Mouse (Mus musculus) macrophage (primary cell): ENCODE measurements around the gene Gm20662. TPM values are rescaled to one million over a fixed set of nuclear protein-coding genes. Genes with fewer than 3 reads are reported as not detected.
"Not testable (repeated sequence)": the region's sequence is repeated elsewhere in the genome, so short reads cannot be mapped to it uniquely, and the experiment has no call there.

Source experiments
- H3K27ac ChIP-seq: fragments of 350-480 bp; formaldehyde crosslinking; 2 replicates; pipeline ENCODE4 v1.9.0; 2021
- H3K36me3 ChIP-seq: fragments of 350-480 bp; formaldehyde crosslinking; 2 replicates; pipeline ENCODE4 v1.9.0; 2021; ENCODE audit errors: inconsistent target
- H3K4me3 ChIP-seq: fragments of 350-480 bp; formaldehyde crosslinking; 2 replicates; pipeline ENCODE4 v1.9.0; 2021; ENCODE audit errors: inconsistent target
- H3K79me2 ChIP-seq: fragments of 350-480 bp; formaldehyde crosslinking; 2 replicates; pipeline ENCODE4 v1.9.0; 2021; ENCODE audit errors: inconsistent target
- WGBS: methylation state at CpG from one replicate; pipeline ENCODE4 v1.1.7; 2026; ENCODE audit warnings: inconsistent platforms; ENCODE audit not compliant: missing documents; 5-methylcytosine and 5-hydroxymethylcytosine counted together
- polyA plus RNA-seq: library from polyadenylated mRNA; stranded (reverse); fragments of 250-400 nt; gene quantifications from 3 replicates; pipeline ENCODE4 v1.2.4, GENCODE M21; 2018; ENCODE audit warnings: inconsistent platforms

Gm20662 gene
- polyA plus RNA-seq, 1 experiment from 2014 or later: 1.0 TPM

GRCm38 (mm10) chr9:108010385-108010784 is 14.2 kb downstream of the Gm20662 start:
- Histone ChIP-seq H3K4me3 (no peak overlapping the region), H3K79me2 (peaks cover 100% of the 10 kb centered on the region), H3K36me3 (peaks cover 8% of the 10 kb centered on the region; the same call in 1 of the 2 replicates), H3K27ac (no peak overlapping the region)

- no CpG with 5 or more reads among the region's 2 CpGs for WGBS
- Histone ChIP-seq H3K36me3 (peaks cover 12% of the 10 kb centered on the region; the same call in 1 of the 2 replicates), H3K79me2 (peaks cover 100% of the 10 kb centered on the region)
- H3K27ac ChIP-seq, H3K4me3 ChIP-seq: not testable (repeated sequence)
Measured at GRCm38 (mm10) chr9:108013577-108013976, 17.4 kb downstream of the Gm20662 start.

- 92% methylated on average over 3 of the region's 3 CpGs for WGBS
- Histone ChIP-seq H3K79me2 (peaks cover 100% of the 10 kb centered on the region), H3K27ac (no peak overlapping the region), H3K4me3 (no peak overlapping the region), H3K36me3 (peaks cover 12% of the 10 kb centered on the region; the same call in 1 of the 2 replicates)
Measured at GRCm38 (mm10) chr9:108017127-108017526, 21.0 kb downstream of the Gm20662 start.

- 87% methylated on average over 1 of the region's 1 CpGs for WGBS
- H3K36me3 ChIP-seq: peaks cover 24% of the 10 kb centered on the region
- H3K27ac ChIP-seq: no peak overlapping the region
Measured at GRCm38 (mm10) chr9:108020741-108021140, 24.6 kb downstream of the Gm20662 start.

GRCm38 (mm10) chr9:108023216-108023615 is 27.1 kb downstream of the Gm20662 start:
- H3K36me3 ChIP-seq: peaks cover 45% of the 10 kb centered on the region
- no peak overlapping the region for H3K27ac ChIP-seq
- WGBS: 94% methylated on average over 3 of the region's 3 CpGs
- peaks cover 98% of the 10 kb centered on the region for H3K79me2 ChIP-seq
- no peak overlapping the region for H3K4me3 ChIP-seq

More at GRCm38 (mm10) chr9:108020741-108021140, 24.6 kb downstream of the Gm20662 start:
- Histone ChIP-seq H3K4me3 (no peak overlapping the region), H3K79me2 (peaks cover 100% of the 10 kb centered on the region)

- Histone ChIP-seq H3K27ac (no peak overlapping the region), H3K4me3 (no peak overlapping the region), H3K79me2 (peaks cover 93% of the 10 kb centered on the region), H3K36me3 (peaks cover 45% of the 10 kb centered on the region)
- 69% methylated on average over 3 of the region's 3 CpGs for WGBS
Measured at GRCm38 (mm10) chr9:108026584-108026983, 30.4 kb downstream of the Gm20662 start.

GRCm38 (mm10) chr9:108027867-108028266 is 31.7 kb downstream of the Gm20662 start:
- peaks cover 55% of the 10 kb centered on the region for H3K36me3 ChIP-seq
- no peak overlapping the region for H3K27ac ChIP-seq
- WGBS: 100% methylated on average over 3 of the region's 3 CpGs
- peaks cover 83% of the 10 kb centered on the region for H3K79me2 ChIP-seq
- H3K4me3 ChIP-seq: no peak overlapping the region

- peaks cover 42% of the 10 kb centered on the region; the same call in 1 of the 2 replicates for H3K79me2 ChIP-seq
- H3K36me3 ChIP-seq: peaks cover 27% of the 10 kb centered on the region
- 92% methylated on average over 5 of the region's 5 CpGs for WGBS
- H3K4me3 ChIP-seq: no peak overlapping the region
- H3K27ac ChIP-seq: no peak overlapping the region
Measured at GRCm38 (mm10) chr9:108032126-108032525, 36.0 kb downstream of the Gm20662 start.

GRCm38 (mm10) chr9:108035331-108036156 is 39.4 kb downstream of the Gm20662 start:
- no peak overlapping the region for H3K27ac ChIP-seq
- H3K4me3 ChIP-seq: no peak overlapping the region
- 100% methylated on average over 2 of the region's 2 CpGs for WGBS
- peaks cover 22% of the 10 kb centered on the region; the same call in 1 of the 2 replicates for H3K79me2 ChIP-seq
- H3K36me3 ChIP-seq: peaks cover 42% of the 10 kb centered on the region

- Histone ChIP-seq H3K27ac (no peak overlapping the region), H3K79me2 (peaks cover 8% of the 10 kb centered on the region), H3K36me3 (peaks cover 62% of the 10 kb centered on the region), H3K4me3 (no peak overlapping the region)
- 89% methylated on average over 8 of the region's 8 CpGs for WGBS
Measured at GRCm38 (mm10) chr9:108044751-108045492, 48.8 kb downstream of the Gm20662 start.

GRCm38 (mm10) chr9:108046582-108046981 is 50.4 kb downstream of the Gm20662 start:
- WGBS: 94% methylated on average over 4 of the region's 4 CpGs
- no peak overlapping the region for H3K27ac ChIP-seq
- peaks cover 56% of the 10 kb centered on the region for H3K36me3 ChIP-seq
- H3K79me2 ChIP-seq: peaks cover 20% of the 10 kb centered on the region
- no peak overlapping the region for H3K4me3 ChIP-seq

- H3K79me2 ChIP-seq: peaks cover 20% of the 10 kb centered on the region
- H3K27ac ChIP-seq: no peak overlapping the region; the same call in 1 of the 2 replicates
- 64% methylated on average over 17 of the region's 17 CpGs for WGBS
- peak overlapping the region; percentile 32 for H3K4me3 ChIP-seq
- peaks cover 50% of the 10 kb centered on the region for H3K36me3 ChIP-seq
Measured at GRCm38 (mm10) chr9:108047601-108048565, 51.7 kb downstream of the Gm20662 start.

- Histone ChIP-seq H3K79me2 (peaks cover 20% of the 10 kb centered on the region), H3K4me3 (peak overlapping the region; percentile 32), H3K36me3 (peaks cover 45% of the 10 kb centered on the region), H3K27ac (peak overlapping the region; percentile 15; the same call in 1 of the 2 replicates)
- WGBS: 1% methylated on average over 16 of the region's 19 CpGs
Measured at GRCm38 (mm10) chr9:108048566-108048955, 52.4 kb downstream of the Gm20662 start.

- peaks cover 44% of the 10 kb centered on the region for H3K36me3 ChIP-seq
- peaks cover 20% of the 10 kb centered on the region for H3K79me2 ChIP-seq
- H3K27ac ChIP-seq: peak within 1 kb of the TSS; percentile 53
- peak within 1 kb of the TSS; percentile 97 for H3K4me3 ChIP-seq
- 0% methylated on average over 39 of the region's 39 CpGs for WGBS
Measured at GRCm38 (mm10) chr9:108049016-108049455, 52.9 kb downstream of the Gm20662 start, which contains the start of gene Gmppb. TSS of gene Gmppb (plus strand) at chr9:108049242.
